In the genomic region with DNA sequence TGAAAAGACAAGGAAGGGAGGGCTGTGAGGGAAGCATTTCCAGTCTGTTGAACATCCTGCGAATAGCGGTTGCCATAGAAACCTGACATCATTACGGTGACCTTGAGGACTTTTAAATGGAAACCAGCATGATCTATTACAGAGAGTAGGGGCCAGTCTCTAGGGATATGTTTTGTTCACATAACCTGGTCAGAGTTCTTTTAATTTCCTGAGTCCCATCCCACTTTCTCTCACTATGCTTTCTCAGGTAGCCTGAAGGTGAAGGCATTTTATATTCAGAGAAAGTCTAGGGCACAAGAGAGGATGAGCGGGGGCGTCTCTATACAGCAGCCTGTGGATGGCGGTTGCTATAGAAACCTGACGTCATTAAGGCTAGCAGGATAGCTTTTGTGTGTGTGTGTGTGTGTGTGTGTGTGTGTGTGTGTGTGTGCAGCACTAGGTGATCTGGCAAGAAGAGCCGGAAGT, we compare ENCODE assay signal across 10 mouse cellular contexts. TPM values are rescaled to one million over a fixed set of nuclear protein-coding genes. Genes with fewer than 3 reads are reported as not detected.
A peak's percentile ranks its signal among the peaks of the same experiment; 100 is the strongest.
DNase-seq lines count a peak whose midpoint lies in the region; ATAC-seq and TF ChIP-seq lines count a peak whose summit lies in the region.
"Had no signal": no experiment of that assay in that cellular context is flagged by ENCODE, and none has a peak within 500 bp of the region (broad histone marks: within the 10 kb centered on the region; RNA-seq: fewer than 3 reads in every experiment).

No protein-coding gene starts in this region.

- H3K36me3 ChIP-seq in intestine, embryonic 14.5 days (ENCODE audit: control insufficient read depth, insufficient read depth, low read length): no peaks in the 10 kb centered on the region
- H3K36me3 ChIP-seq in intestine, postnatal 0 days (ENCODE audit: control insufficient read depth, insufficient read depth): no peaks in the 10 kb centered on the region
- H3K36me3 ChIP-seq in midbrain, embryonic 15.5 days (replicated peaks): no peaks in the 10 kb centered on the region
- H3K36me3 ChIP-seq: embryonic facial prominence, embryonic 15.5 days; lung, embryonic 15.5 days had no signal

- H3K27ac ChIP-seq in intestine, embryonic 14.5 days (ENCODE audit: low read depth): no peak overlapping the region
- no peak overlapping the region for H3K27ac ChIP-seq in intestine, postnatal 0 days (ENCODE audit: low read depth, low read length)
- peak overlapping the region; percentile 83 for H3K27ac ChIP-seq in midbrain, embryonic 15.5 days
- H3K27ac ChIP-seq: embryonic facial prominence, embryonic 15.5 days; lung, embryonic 15.5 days had no signal

- H3K4me2 ChIP-seq in intestine, embryonic 14.5 days (ENCODE audit: low read length): no peak overlapping the region
- H3K4me2 ChIP-seq in intestine, postnatal 0 days (replicated peaks; ENCODE audit: low read depth): no peak overlapping the region
- peak overlapping the region; percentile 37 for H3K4me2 ChIP-seq in midbrain, embryonic 15.5 days
- H3K4me2 ChIP-seq: embryonic facial prominence, embryonic 15.5 days; lung, embryonic 15.5 days had no signal

- ATAC-seq in intestine, embryonic 14.5 days (replicated peaks; ENCODE audit: low FRiP score, low TSS enrichment, low read depth): peak; percentile 75; the same call in 1 of the 2 replicates
- ATAC-seq in intestine, postnatal 0 days: no peak
- ATAC-seq in midbrain, embryonic 15.5 days (replicated peaks): peak; percentile 99
- no peak for ATAC-seq in megakaryocyte-erythroid progenitor cell, adult 5-6 weeks (replicated peaks; ENCODE audit: low FRiP score, low TSS enrichment, poor library complexity, severe bottlenecking)

- no peaks in the 10 kb centered on the region for H3K4me1 ChIP-seq in intestine, embryonic 14.5 days (replicated peaks; ENCODE audit: control insufficient read depth, insufficient read depth, low read length)
- H3K4me1 ChIP-seq in intestine, postnatal 0 days (replicated peaks; ENCODE audit: control insufficient read depth, insufficient read depth, low read length): no peaks in the 10 kb centered on the region
- no peaks in the 10 kb centered on the region for H3K4me1 ChIP-seq in midbrain, embryonic 15.5 days
- H3K4me1 ChIP-seq: embryonic facial prominence, embryonic 15.5 days; lung, embryonic 15.5 days had no signal

- WGBS in intestine, embryonic 14.5 days: 29% methylated on average over 8 of the region's 8 CpGs
- WGBS in intestine, postnatal 0 days: 29% methylated on average over 8 of the region's 8 CpGs
- 32% methylated on average over 8 of the region's 8 CpGs for WGBS in midbrain, embryonic 15.5 days

- no peak overlapping the region for H3K4me3 ChIP-seq in intestine, embryonic 14.5 days (ENCODE audit: low read depth, low read length)
- H3K4me3 ChIP-seq in intestine, postnatal 0 days (ENCODE audit: low read depth, low read length): no peak overlapping the region
- H3K4me3 ChIP-seq in midbrain, embryonic 15.5 days: 0 out of 2 replicates have a peak overlapping the region, but pooled peaks have one; percentile 18
- H3K4me3 ChIP-seq: embryonic facial prominence, embryonic 15.5 days; lung, embryonic 15.5 days had no signal

- no peak for TF ChIP-seq CTCF in intestine, postnatal 0 days (IDR thresholded peaks at IDR 0.05; ENCODE audit: low read depth)

- no peak overlapping the region for H3K9ac ChIP-seq in intestine, embryonic 14.5 days (ENCODE audit: low read length)
- no peak overlapping the region for H3K9ac ChIP-seq in intestine, postnatal 0 days (ENCODE audit: low read depth, low read length)
- H3K9ac ChIP-seq in midbrain, embryonic 15.5 days: no peak overlapping the region
- H3K9ac ChIP-seq: embryonic facial prominence, embryonic 15.5 days; lung, embryonic 15.5 days had no signal

- DNase-seq in intestine, embryonic 14.5 days (ENCODE audit: low spot score): no peak
- peak; percentile 78 for DNase-seq in embryo, embryonic 11 days
- peak; percentile 57 for DNase-seq in hindlimb bud, embryonic 11.5 days (ENCODE audit: extremely low spot score, low read depth, low spot score)
- no peak for DNase-seq in heart, adult 8-10 months (ENCODE audit: low spot score)
- no peak for DNase-seq in heart, adult 18-20 months

- no peaks in the 10 kb centered on the region for H3K27me3 ChIP-seq in intestine, embryonic 14.5 days (replicated peaks; ENCODE audit: control insufficient read depth, insufficient read depth, low read length)
- H3K27me3 ChIP-seq in intestine, postnatal 0 days (replicated peaks; ENCODE audit: control insufficient read depth, insufficient read depth, low read length): no peaks in the 10 kb centered on the region
- H3K27me3 ChIP-seq in midbrain, embryonic 15.5 days (replicated peaks): no peaks in the 10 kb centered on the region
- H3K27me3 ChIP-seq: embryonic facial prominence, embryonic 15.5 days; lung, embryonic 15.5 days had no signal

- H3K9me3 ChIP-seq in intestine, embryonic 14.5 days (ENCODE audit: control insufficient read depth, low read length): no peaks in the 10 kb centered on the region
- H3K9me3 ChIP-seq in intestine, postnatal 0 days (ENCODE audit: control insufficient read depth): no peaks in the 10 kb centered on the region
- H3K9me3 ChIP-seq in midbrain, embryonic 15.5 days: no peaks in the 10 kb centered on the region
- H3K9me3 ChIP-seq: embryonic facial prominence, embryonic 15.5 days; lung, embryonic 15.5 days had no signal

RNA-seq across cellular contexts. Expression of a gene that starts 20.8 kb away (rescaled TPM):
- polyA plus RNA-seq in intestine, embryonic 14.5 days (2014; fragmentation: Nextera tagmentation; extraction: Ambion mirVana): 460 and 504 TPM in 2 replicates
- 270 and 277 TPM in 2 replicates for polyA plus RNA-seq in intestine, postnatal 0 days (2015; fragmentation: Nextera tagmentation; extraction: Ambion mirVana)
- 659 and 684 TPM in 2 replicates for polyA plus RNA-seq in midbrain, embryonic 15.5 days (2015; fragmentation: Nextera tagmentation; extraction: Ambion mirVana)
- 10 to 100 TPM in 1 of 4 experiments, 1 to 10 TPM in 3; 3.8 to 10.3 (median 6.9) TPM for total RNA-seq in heart, adult 8-10 months (2022)
- 180 and 219 TPM in 2 replicates for total RNA-seq in megakaryocyte-erythroid progenitor cell, adult 5-6 weeks (2014; fragmentation: Nextera tagmentation)
- 163 and 216 TPM in 2 replicates for total RNA-seq in megakaryocyte-erythroid progenitor cell, adult 5-6 weeks (2017)
- total RNA-seq in heart, adult 18-20 months (2021): 10 to 100 TPM in 1 of 2 experiments, 1 to 10 TPM in 1; 6.0 to 10.9 TPM

RNA-seq across cellular contexts. Expression of a gene that starts 46.0 kb away (rescaled TPM):
- 628 and 670 TPM in 2 replicates for polyA plus RNA-seq in intestine, embryonic 14.5 days (2014; fragmentation: Nextera tagmentation; extraction: Ambion mirVana)
- 641 and 667 TPM in 2 replicates for polyA plus RNA-seq in intestine, postnatal 0 days (2015; fragmentation: Nextera tagmentation; extraction: Ambion mirVana)
- 248 and 258 TPM in 2 replicates for polyA plus RNA-seq in midbrain, embryonic 15.5 days (2015; fragmentation: Nextera tagmentation; extraction: Ambion mirVana)
- total RNA-seq in heart, adult 8-10 months (2022): 10 to 100 TPM; 14.8 to 24.2 (median 19.7) TPM
- total RNA-seq in megakaryocyte-erythroid progenitor cell, adult 5-6 weeks (2014; fragmentation: Nextera tagmentation): 86.2 and 117 TPM in 2 replicates
- total RNA-seq in megakaryocyte-erythroid progenitor cell, adult 5-6 weeks (2017): 259 and 379 TPM in 2 replicates
- 10 to 100 TPM; 24.0 to 26.9 TPM for total RNA-seq in heart, adult 18-20 months (2021)

Comparison
In these comparisons a context has a peak if more than half of its experiments do, and no peak if none do; other contexts are left out.
1. ATAC-seq: peak in intestine, embryonic 14.5 days (single experiment) and midbrain, embryonic 15.5 days (single experiment); none in intestine, postnatal 0 days (single experiment) and megakaryocyte-erythroid progenitor cell, adult 5-6 weeks (single experiment).
2. DNase-seq: peak in embryo, embryonic 11 days (single experiment) and hindlimb bud, embryonic 11.5 days (single experiment); none in intestine, embryonic 14.5 days (single experiment), heart, adult 8-10 months (single experiment) and heart, adult 18-20 months (0 of 2).
3. RNA of a gene that starts 20.8 kb away (total RNA-seq): 163 to 219 TPM in megakaryocyte-erythroid progenitor cell, adult 5-6 weeks; 6.0 to 10.9 TPM in heart, adult 18-20 months and 3.8 to 10.3 TPM in heart, adult 8-10 months; every median in the first group is over 10 times any median in the second.